Mouse (Mus musculus) heart, embryonic 15.5 days (tissue): ENCODE measurements around the gene Acot4. TPM values are rescaled to one million over a fixed set of nuclear protein-coding genes. Genes with fewer than 3 reads are reported as not detected.
A peak's percentile ranks its signal among the peaks of the same experiment; 100 is the strongest.
"Not testable (repeated sequence)": the region's sequence is repeated elsewhere in the genome, so short reads cannot be mapped to it uniquely, and the experiment has no call there.

Source experiments
- ATAC-seq: fragments of 200-750 bp; cut with Nextera tagmentation; replicated peaks from 2 replicates; pipeline ENCODE4 v1.8.0; 2017; ENCODE audit warnings: low read depth, moderate TSS enrichment; ENCODE audit not compliant: insufficient number of reproducible peaks, insufficient read depth, low FRiP score
- H3K27ac ChIP-seq: fragments of 300-500 bp; sonication (generic); 2 replicates; pipeline ENCODE4 v1.5.1; 2015; ENCODE audit warnings: mild to moderate bottlenecking, inconsistent platforms
- H3K27me3 ChIP-seq: fragments of 300-500 bp; sonication (generic); 2 replicates; pipeline ENCODE4 v1.6.1; 2015; ENCODE audit warnings: inconsistent platforms
- H3K36me3 ChIP-seq: fragments of 300-500 bp; sonication (generic); 2 replicates; pipeline ENCODE4 v1.6.1; 2015; ENCODE audit warnings: mild to moderate bottlenecking, inconsistent platforms
- H3K4me1 ChIP-seq: fragments of 300-500 bp; sonication (generic); replicated peaks from 2 replicates; pipeline ENCODE4 v1.6.1; 2015; ENCODE audit warnings: inconsistent platforms
- H3K4me2 ChIP-seq: fragments of 300-500 bp; sonication (generic); 2 replicates; pipeline ENCODE4 v1.6.1; 2015; ENCODE audit warnings: inconsistent platforms, mild to moderate bottlenecking, moderate library complexity
- H3K4me3 ChIP-seq: fragments of 300-500 bp; sonication (generic); 2 replicates; pipeline ENCODE4 v1.5.1; 2015; ENCODE audit warnings: mild to moderate bottlenecking, inconsistent platforms
- H3K9ac ChIP-seq: fragments of 300-500 bp; sonication (generic); 2 replicates; pipeline ENCODE4 v1.6.1; 2015; ENCODE audit warnings: mild to moderate bottlenecking, inconsistent platforms
- H3K9me3 ChIP-seq: fragments of 300-500 bp; sonication (generic); replicated peaks from 2 replicates; pipeline ENCODE4 v1.6.1; 2016; ENCODE audit warnings: inconsistent platforms
- WGBS: fragments of 180-500 bp; shearing (Covaris S2); methylation state at CpG from one replicate; pipeline ENCODE4 v1.1.7; 2015; ENCODE audit warnings: mixed read lengths; 5-methylcytosine and 5-hydroxymethylcytosine counted together
- polyA plus RNA-seq: library from polyadenylated mRNA; unstranded; fragments of >200 nt; fragmentation: Nextera tagmentation; extraction: Ambion mirVana; gene quantifications from 2 replicates; pipeline ENCODE4 v1.2.1, GENCODE M21; 2015

Gene Acot4
- polyA plus RNA-seq, 1 experiment from 2014 or later: 0.16 TPM

DNA sequence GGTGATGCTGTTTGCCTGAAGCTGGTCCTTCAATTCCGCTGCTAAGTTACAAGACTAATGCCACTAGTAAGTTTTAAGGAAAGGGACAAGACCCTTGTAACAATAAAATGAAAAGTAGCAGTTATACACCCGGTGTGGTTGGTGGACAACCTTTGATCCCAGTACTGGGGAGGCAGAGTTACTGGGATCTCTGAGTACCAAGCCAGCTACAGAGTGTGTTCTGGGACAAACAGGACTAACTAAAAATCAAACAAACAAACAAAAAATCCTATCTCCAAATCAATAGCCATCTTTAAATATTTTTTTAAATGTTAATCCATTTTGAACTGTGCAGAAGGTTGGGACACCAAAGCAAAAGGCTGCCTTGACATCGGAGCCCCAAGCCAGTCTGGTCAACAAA is 28.0 kb upstream of the Acot4 start:
- Histone ChIP-seq H3K36me3 (no peaks in the 10 kb centered on the region), H3K4me2 (peak overlapping the region; percentile 75), H3K27me3 (no peaks in the 10 kb centered on the region), H3K9ac (no peak overlapping the region), H3K9me3 (no peaks in the 10 kb centered on the region), H3K4me1 (peaks cover 22% of the 10 kb centered on the region), H3K4me3 (peak overlapping the region; percentile 58), H3K27ac (no peak overlapping the region)
- no peak for ATAC-seq
- WGBS: 82% methylated on average over 3 of the region's 3 CpGs

DNA sequence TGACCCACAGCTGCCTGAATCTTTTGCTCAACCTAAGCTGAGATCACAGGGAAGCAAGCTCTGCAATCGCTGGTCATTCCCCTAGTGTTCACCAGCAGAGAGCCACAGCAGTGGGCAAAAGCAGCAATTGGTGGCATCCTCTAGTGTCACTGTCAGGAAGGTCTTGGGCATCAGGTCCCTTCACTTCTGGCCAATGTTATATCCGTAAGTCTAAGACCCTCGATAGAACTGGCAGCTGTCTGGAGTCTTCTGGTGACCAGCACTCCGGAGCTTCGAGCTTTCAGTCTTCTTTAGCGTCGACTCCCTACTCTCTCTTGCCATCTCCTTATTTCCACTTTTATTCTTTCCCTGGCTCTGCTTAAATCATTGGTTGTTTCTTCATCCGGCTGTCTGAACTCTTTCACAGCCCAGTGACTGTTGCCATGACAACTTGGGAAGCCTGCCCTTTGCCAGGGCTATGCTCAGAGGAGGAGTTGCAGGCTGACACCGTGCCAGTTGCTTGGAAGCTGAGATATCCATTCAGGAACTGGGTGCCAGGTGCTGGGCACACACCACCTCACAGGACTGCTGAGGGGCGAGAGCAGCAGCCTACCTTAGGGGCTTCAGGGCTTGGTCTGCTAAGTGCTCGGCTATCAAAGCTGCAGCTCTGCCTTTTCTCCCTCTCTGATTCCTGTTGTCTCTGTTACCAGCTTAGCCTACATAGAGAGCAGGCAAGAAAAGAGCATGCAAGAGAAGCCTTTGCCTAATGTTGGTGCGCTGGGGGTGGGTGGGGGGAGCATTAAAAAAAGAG is 26.7 kb upstream of the Acot4 start:
- Histone ChIP-seq H3K4me3 (0 out of 2 replicates have a peak overlapping the region, but pooled peaks have one; percentile 9), H3K36me3 (no peaks in the 10 kb centered on the region), H3K4me1 (peaks cover 22% of the 10 kb centered on the region), H3K9me3 (no peaks in the 10 kb centered on the region), H3K27me3 (no peaks in the 10 kb centered on the region), H3K9ac (no peak overlapping the region), H3K4me2 (peak overlapping the region; percentile 31), H3K27ac (no peak overlapping the region)
- 55% methylated on average over 12 of the region's 12 CpGs for WGBS
- ATAC-seq: 0 out of 2 replicates have a peak, but pooled peaks have one; percentile 18

DNA sequence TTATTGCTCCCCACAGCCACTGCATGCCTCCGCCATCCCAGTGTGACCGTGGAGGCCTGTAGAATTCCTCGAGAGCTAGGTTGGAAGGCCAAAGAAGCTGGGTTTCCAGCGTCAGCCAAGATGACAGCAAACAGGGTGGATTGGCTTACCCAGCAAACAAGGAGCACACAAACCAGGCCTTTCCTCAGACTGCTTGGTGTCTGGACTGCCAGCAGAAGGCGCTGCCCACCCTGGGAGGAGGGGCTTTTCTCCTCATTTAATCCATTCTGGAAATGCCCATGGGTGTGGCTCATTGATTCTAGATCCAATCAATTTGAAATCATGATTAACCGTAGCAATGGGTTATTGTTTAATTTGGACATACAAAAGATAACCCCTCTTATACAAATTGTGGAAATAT is 25.0 kb upstream of the Acot4 start:
- H3K4me2 ChIP-seq: no peak overlapping the region
- no peaks in the 10 kb centered on the region for H3K27me3 ChIP-seq
- no peak overlapping the region for H3K27ac ChIP-seq
- no peak overlapping the region for H3K9ac ChIP-seq
- H3K36me3 ChIP-seq: no peaks in the 10 kb centered on the region; the same call in 1 of the 2 replicates
- H3K4me3 ChIP-seq: no peak overlapping the region
- H3K4me1 ChIP-seq: peaks cover 22% of the 10 kb centered on the region
- H3K9me3 ChIP-seq: no peaks in the 10 kb centered on the region
- ATAC-seq: no peak
- 70% methylated on average over 6 of the region's 6 CpGs for WGBS

DNA sequence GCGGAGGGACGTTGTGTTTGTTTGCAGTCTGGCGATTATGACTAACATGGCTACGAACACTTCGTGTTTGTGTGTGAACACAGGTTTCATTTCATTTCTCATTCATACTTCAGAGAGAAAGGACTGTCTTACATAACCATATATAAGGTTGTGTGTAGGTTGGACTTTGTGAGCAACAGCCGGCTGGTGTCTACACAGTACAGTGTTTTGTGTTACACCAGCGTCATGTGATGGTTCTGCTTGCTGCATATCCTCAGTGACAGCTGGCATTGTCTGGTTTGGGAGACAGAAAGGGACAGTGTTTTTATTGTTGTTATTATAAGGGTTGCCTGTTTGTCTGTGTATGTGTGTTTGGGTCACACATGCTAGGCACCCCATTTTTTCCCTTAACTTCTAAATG is 24.5 kb upstream of the Acot4 start:
- H3K4me3 ChIP-seq: no peak overlapping the region
- WGBS: 92% methylated on average over 7 of the region's 7 CpGs

DNA sequence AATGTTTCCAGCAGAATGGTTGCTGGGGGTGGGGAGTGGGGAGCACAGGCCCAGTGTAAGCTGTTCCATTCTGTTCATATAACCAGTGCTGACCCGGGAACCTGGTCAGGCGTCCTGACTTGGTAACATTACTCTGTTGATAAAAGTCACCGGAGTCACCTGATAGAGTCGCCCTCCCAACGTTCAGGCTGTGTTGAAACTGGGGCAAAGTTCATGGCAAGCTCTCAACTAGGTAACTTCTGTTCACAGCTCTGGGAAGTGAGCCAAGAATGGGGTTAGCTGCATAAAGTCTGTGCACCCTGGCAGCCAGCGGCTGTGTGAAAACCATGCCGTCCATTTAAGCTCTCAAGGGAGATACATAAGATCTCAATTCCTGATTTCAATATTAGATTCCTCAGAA is 17.7 kb upstream of the Acot4 start:
- not testable (repeated sequence) for H3K4me1 ChIP-seq, H3K9ac ChIP-seq, H3K4me2 ChIP-seq, H3K27me3 ChIP-seq, H3K9me3 ChIP-seq, H3K36me3 ChIP-seq, H3K4me3 ChIP-seq
- WGBS: 14% methylated on average over 7 of the region's 7 CpGs
- ATAC-seq: peak; percentile 80
- H3K27ac ChIP-seq: peak overlapping the region; percentile 31

More for the DNA sequence above, 24.5 kb upstream of the Acot4 start:
- Histone ChIP-seq H3K36me3 (no peaks in the 10 kb centered on the region; the same call in 1 of the 2 replicates), H3K9ac (no peak overlapping the region), H3K9me3 (no peaks in the 10 kb centered on the region), H3K4me2 (no peak overlapping the region), H3K27me3 (no peaks in the 10 kb centered on the region), H3K4me1 (peaks cover 17% of the 10 kb centered on the region), H3K27ac (no peak overlapping the region)
- no peak for ATAC-seq

DNA sequence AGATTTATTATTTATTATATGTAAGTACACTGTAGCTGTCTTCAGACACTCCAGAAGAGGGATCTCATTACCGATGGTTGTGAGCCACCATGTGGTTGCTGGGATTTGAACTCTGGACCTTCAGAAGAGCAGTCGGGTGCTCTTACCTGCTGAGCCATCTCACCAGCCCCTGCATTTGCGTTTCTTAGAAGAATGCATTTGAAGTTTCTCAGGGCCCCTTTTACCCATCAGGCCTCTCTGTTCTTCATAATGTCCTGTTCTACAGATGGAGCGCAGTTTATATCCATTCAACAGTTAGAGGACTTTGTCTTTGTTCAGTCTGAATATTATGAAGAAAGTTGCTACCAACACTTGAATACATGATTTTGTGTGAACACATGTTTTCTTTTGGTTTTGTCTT is 15.9 kb upstream of the Acot4 start:
- ATAC-seq, H3K9ac ChIP-seq, H3K36me3 ChIP-seq, H3K4me2 ChIP-seq, H3K9me3 ChIP-seq, H3K27me3 ChIP-seq, H3K27ac ChIP-seq, H3K4me1 ChIP-seq, H3K4me3 ChIP-seq: not testable (repeated sequence)
- WGBS: 92% methylated on average over 4 of the region's 4 CpGs

DNA sequence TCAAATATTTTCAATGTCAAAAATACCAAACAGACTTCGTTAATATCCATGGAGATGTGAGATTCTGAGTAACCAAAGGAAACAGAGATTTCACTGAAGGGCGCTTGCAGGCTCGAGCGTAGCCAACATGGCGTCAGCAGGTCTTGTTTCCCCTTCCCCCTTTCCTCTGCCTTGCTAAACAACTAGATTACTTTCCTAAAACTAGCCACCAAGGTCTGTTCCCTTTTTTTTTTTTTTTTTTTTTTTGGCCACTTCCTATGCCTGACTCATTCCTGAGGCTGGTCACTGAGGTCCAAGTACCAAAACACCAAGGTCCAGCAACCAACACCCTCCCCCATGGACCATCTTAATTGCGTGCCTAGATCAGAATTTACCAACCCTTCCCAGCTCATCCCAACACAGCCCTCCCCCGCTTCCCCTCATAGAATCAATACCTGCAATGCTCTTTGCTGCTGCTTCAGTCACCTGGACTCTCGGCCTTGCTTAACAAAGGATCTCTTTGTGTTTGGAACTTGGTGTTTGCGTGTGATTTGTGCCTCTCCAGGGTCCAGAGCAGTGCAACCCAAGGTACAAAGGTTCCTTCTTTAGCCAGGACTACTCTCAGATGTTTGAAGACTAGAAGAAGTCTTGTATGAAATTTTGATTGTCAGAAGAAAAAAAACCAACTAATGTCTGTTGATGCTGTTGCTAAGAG is 15.0 kb upstream of the Acot4 start:
- WGBS: 83% methylated on average over 9 of the region's 9 CpGs
- Histone ChIP-seq H3K4me1 (peaks cover 5% of the 10 kb centered on the region; the same call in 1 of the 2 replicates), H3K36me3 (no peaks in the 10 kb centered on the region), H3K9me3 (no peaks in the 10 kb centered on the region), H3K4me2 (no peak overlapping the region), H3K27ac (no peak overlapping the region), H3K4me3 (no peak overlapping the region), H3K9ac (no peak overlapping the region), H3K27me3 (no peaks in the 10 kb centered on the region)
- no peak for ATAC-seq

DNA sequence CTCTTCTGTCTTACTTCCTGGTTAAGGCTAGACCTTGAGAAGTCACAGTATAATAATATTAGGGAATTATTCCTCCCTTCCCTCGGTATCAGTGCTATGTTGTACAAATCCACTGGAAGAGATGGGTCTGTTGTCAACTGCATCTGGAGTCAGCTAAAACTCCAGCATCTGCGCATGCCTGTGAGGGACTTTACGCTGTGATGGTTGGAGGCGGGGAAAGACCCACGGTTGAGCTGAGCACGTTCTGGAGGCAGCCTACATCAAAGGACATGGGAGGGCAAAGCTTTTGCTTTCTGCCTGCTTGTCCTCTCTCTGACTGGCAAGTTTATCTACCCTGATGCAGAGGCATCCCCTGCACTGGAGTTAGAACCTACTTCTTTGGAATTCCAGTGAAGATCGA is 12.3 kb upstream of the Acot4 start:
- H3K27me3 ChIP-seq: no peaks in the 10 kb centered on the region

DNA sequence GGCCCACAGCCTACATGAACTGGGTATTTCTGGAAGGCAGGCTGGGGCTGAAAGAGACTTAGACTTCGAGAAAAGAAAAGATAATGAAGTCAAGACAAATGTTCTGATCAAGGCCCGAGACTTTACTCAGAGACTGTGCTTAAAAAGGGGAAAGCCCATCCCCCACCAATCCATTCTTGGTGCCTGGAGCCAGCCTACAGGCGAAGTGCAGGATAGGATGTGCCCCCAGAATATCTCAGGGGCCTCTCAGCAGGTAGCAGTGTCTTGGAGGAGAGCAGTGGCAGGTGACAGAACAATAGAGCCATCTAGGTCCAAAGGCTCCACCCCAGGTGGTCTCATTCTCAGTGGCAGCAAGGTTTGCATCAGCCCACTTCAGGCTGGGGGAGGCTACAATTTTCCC is 9.9 kb upstream of the Acot4 start:
- H3K27me3 ChIP-seq, H3K9me3 ChIP-seq, H3K4me1 ChIP-seq, H3K9ac ChIP-seq, ATAC-seq, H3K4me2 ChIP-seq, H3K36me3 ChIP-seq, H3K4me3 ChIP-seq, H3K27ac ChIP-seq: not testable (repeated sequence)
- WGBS: 56% methylated on average over 3 of the region's 3 CpGs

More for the DNA sequence above, 12.3 kb upstream of the Acot4 start:
- Histone ChIP-seq H3K36me3 (no peaks in the 10 kb centered on the region), H3K4me3 (no peak overlapping the region), H3K4me2 (no peak overlapping the region), H3K4me1 (peaks cover 10% of the 10 kb centered on the region; the same call in 1 of the 2 replicates), H3K9ac (no peak overlapping the region), H3K27ac (no peak overlapping the region), H3K9me3 (no peaks in the 10 kb centered on the region)
- ATAC-seq: no peak
- 76% methylated on average over 7 of the region's 7 CpGs for WGBS

DNA sequence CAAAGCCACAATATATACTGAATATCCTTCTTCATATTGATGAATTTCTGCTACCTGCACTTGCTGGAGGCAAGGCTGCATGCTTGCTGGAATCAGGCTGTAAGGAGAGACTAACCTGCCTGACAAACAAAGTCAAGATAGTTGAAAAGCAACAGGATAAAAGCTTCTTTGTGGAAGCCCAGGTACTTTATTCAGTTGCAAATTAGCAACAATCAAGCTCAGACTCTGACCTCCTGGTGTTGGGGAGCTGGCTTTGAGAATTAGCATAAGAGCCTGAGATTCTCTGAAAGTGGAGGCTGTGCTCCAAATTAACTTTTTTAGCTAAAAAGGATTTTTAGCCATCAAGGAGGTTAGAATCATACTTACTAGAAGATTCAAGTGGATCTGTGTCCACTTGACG is 9.1 kb upstream of the Acot4 start:
- H3K9ac ChIP-seq, H3K4me3 ChIP-seq, H3K36me3 ChIP-seq, ATAC-seq, H3K4me2 ChIP-seq, H3K27me3 ChIP-seq, H3K27ac ChIP-seq, H3K9me3 ChIP-seq, H3K4me1 ChIP-seq: not testable (repeated sequence)
- 96% methylated on average over 1 of the region's 1 CpGs for WGBS

DNA sequence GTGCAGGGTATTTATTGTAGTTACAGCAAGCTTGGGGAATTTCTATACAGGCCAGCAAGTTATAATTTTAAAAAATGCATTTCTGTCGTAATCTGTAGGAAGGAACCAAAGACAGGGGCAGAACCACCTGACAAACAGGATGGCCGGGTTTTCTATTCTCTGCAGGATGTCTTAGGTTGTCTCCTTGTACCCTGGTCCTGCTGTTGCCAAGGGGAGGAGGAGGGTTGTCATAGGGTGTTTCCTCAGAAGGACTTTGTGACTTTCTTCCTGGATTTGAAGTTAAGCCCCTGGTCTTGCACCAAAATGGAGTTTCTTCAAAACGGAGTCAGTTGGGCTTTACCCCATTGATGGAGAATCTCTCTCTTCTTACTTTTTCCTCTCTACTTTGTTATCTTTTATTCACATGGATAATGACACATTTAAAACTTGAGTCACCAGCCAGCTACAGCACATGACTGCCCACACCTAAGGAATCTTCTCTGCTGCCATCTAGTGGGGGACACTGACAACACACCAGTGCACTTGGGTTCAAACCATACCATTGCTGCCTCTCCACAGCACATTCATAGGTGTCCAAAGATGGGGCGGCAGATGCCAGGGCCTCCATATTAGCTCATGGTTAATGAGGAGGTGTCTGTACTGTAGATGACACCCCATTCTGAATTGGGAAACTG is 7.4 kb upstream of the Acot4 start:
- H3K9me3 ChIP-seq: no peaks in the 10 kb centered on the region
- 0 out of 2 replicates have a peak overlapping the region, but pooled peaks have one; percentile 25 for H3K27ac ChIP-seq
- ATAC-seq: no peak
- H3K4me1 ChIP-seq: peaks cover 5% of the 10 kb centered on the region; the same call in 1 of the 2 replicates
- no peak overlapping the region for H3K4me2 ChIP-seq
- no peak overlapping the region for H3K4me3 ChIP-seq
- H3K9ac ChIP-seq: no peak overlapping the region
- 59% methylated on average over 4 of the region's 4 CpGs for WGBS
- no peaks in the 10 kb centered on the region for H3K36me3 ChIP-seq
- no peaks in the 10 kb centered on the region for H3K27me3 ChIP-seq
